Mouse (Mus musculus): ENCODE measurements at regions not wholly inside any gene's neighbourhood (a gene's known extent, or its start where the extent isn't known, plus 50 kb on each side); places are given as distances from the start of the nearest gene placed in this dataset.

DNA sequence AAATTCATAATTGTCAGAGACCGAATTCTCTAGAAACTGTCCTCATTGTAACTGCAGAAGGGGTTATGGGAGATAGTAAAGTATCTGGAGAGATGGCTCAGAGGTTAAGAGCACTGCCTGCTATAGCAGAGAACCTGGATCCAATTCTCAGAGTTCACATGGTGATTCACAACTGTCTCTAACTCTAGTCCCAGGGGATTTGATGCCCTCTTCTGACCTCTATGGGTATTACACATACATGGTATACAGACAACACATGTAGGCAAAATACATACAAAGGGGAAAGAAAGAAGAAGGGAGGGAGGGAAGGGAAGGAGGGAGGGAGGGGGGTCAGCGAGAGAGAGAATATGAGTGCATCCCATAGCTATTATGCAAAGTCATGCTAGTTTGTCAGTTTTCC is 222.8 kb upstream of the Usp24 start:
- TF ChIP-seq CTCF (IDR thresholded peaks at IDR 0.05; ENCODE audit: low read depth) (peak; percentile 26; the same call in 1 of the 2 replicates), EP300 (IDR thresholded peaks at IDR 0.05; ENCODE audit: low read depth) (no peak)

All from liver, embryonic 14.5 days (tissue).